Mouse (Mus musculus): ENCODE measurements at regions not wholly inside any gene's neighbourhood (a gene's known extent, or its start where the extent isn't known, plus 50 kb on each side); places are given as distances from the start of the nearest gene placed in this dataset.

DNA sequence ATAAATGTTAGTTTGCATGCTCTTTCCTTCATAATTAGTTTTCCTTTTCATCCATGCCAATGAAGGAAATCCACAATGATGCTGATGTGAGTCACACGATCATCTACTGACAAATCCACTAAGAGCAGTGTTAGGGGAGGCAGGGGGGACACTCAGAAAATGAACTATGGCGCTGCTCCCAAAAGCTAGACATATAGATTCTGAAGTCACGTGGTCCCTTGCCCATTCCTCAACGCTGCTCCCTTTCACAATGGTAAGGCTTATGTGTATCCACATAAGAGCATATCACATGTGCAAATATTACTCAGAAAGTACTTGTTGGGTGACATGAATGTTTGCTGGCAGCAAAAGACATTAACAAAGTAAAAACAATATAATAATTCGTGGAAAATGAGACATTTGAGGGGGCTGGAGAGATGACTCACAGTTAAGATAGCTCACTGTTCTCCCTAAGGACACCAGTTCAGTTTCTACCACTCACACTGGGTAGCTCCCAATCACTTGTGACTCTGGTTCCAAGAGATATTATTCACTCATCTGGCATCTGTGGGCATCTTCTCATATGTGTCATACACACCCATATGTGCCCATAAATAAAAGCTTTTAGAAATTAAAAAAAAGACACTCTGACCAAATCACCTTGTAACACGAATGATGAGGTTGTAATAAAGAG is 88.3 kb upstream of the Ccdc190 start:
- TF ChIP-seq ZNF384 (IDR thresholded peaks at IDR 0.05; ENCODE audit: low read depth, low read length), result no peak
- TF ChIP-seq MAFK (IDR thresholded peaks at IDR 0.05; ENCODE audit: insufficient read depth, low read depth, low read length), result no peak
- no peak for TF ChIP-seq HCFC1 (IDR thresholded peaks at IDR 0.05; ENCODE audit: borderline replicate concordance, insufficient read depth, low read length)
- no peak for TF ChIP-seq ZC3H11A (IDR thresholded peaks at IDR 0.05; ENCODE audit: borderline replicate concordance, low read depth, low read length)
- no peak for TF ChIP-seq CHD2 (IDR thresholded peaks at IDR 0.05; ENCODE audit: low read depth, low read length)
